Mouse (Mus musculus): ENCODE results near the gene Tyw1. TPM values are rescaled to one million over a fixed set of nuclear protein-coding genes. Genes with fewer than 3 reads are reported as not detected.

Tyw1 gene
- total and polyA plus RNA-seq, 2 experiments from 2014 or later: 17.6 to 20.5 TPM

GRCm38 (mm10) chr5:130263454-130263853 is 8.0 kb downstream of the Tyw1 start:
- Histone ChIP-seq H3K9ac (replicated peaks; ENCODE audit: low read length) (no peak overlapping the region), H3K9me3 (ENCODE audit: low read length) (no peaks in the 10 kb centered on the region), H3K4me2 (ENCODE audit: low read depth, low read length) (no peak overlapping the region), H3K4me1 (ENCODE audit: insufficient read depth, low read length) (no peaks in the 10 kb centered on the region), H3K4me3 (ENCODE audit: low read length) (no peak overlapping the region), H3K27ac (no peak overlapping the region), H3K27me3 (ENCODE audit: insufficient read depth, low read length) (no peaks in the 10 kb centered on the region), H3K36me3 (ENCODE audit: insufficient read depth, low read length) (peaks cover 13% of the 10 kb centered on the region; the same call in 1 of the 2 replicates)
- TF ChIP-seq CTCF (IDR thresholded peaks at IDR 0.05; ENCODE audit: low read depth): peak; percentile 66
- peak; percentile 59 for DNase-seq (ENCODE audit: low spot score)
- 0 out of 2 replicates have a peak, but pooled peaks have one; percentile 27 for ATAC-seq
- WGBS: 72% methylated on average over 11 of the region's 11 CpGs

- 92% methylated on average over 6 of the region's 6 CpGs for WGBS
- no peak for ATAC-seq
- no peaks in the 10 kb centered on the region for H3K9me3 ChIP-seq (ENCODE audit: low read length)
These were observed 9.1 kb downstream of the Tyw1 start for GRCm38 (mm10) chr5:130264433-130265005.

GRCm38 (mm10) chr5:130266651-130267050 is 11.2 kb downstream of the Tyw1 start:
- no peaks in the 10 kb centered on the region for H3K4me1 ChIP-seq (ENCODE audit: insufficient read depth, low read length)
- no peaks in the 10 kb centered on the region for H3K9me3 ChIP-seq (ENCODE audit: low read length)
- H3K9ac ChIP-seq (replicated peaks; ENCODE audit: low read length): no peak overlapping the region
- no peak overlapping the region for H3K27ac ChIP-seq
- H3K36me3 ChIP-seq (ENCODE audit: insufficient read depth, low read length): peaks cover 13% of the 10 kb centered on the region
- peak; percentile 61 for TF ChIP-seq CTCF (IDR thresholded peaks at IDR 0.05; ENCODE audit: low read depth)
- DNase-seq (ENCODE audit: low spot score) (peak; percentile 43), ATAC-seq (no peak)
- H3K4me3 ChIP-seq (ENCODE audit: low read length): no peak overlapping the region
- H3K27me3 ChIP-seq (ENCODE audit: insufficient read depth, low read length): no peaks in the 10 kb centered on the region
- no peak overlapping the region for H3K4me2 ChIP-seq (ENCODE audit: low read depth, low read length)
- 84% methylated on average over 7 of the region's 7 CpGs for WGBS

More at GRCm38 (mm10) chr5:130264433-130265005, 9.1 kb downstream of the Tyw1 start:
- Histone ChIP-seq H3K27ac (no peak overlapping the region), H3K36me3 (ENCODE audit: insufficient read depth, low read length) (peaks cover 13% of the 10 kb centered on the region; the same call in 1 of the 2 replicates), H3K4me3 (ENCODE audit: low read length) (no peak overlapping the region), H3K4me1 (ENCODE audit: insufficient read depth, low read length) (no peaks in the 10 kb centered on the region), H3K4me2 (ENCODE audit: low read depth, low read length) (no peak overlapping the region), H3K27me3 (ENCODE audit: insufficient read depth, low read length) (no peaks in the 10 kb centered on the region), H3K9ac (replicated peaks; ENCODE audit: low read length) (no peak overlapping the region)
- no peak for DNase-seq (ENCODE audit: low spot score)
- TF ChIP-seq CTCF (IDR thresholded peaks at IDR 0.05; ENCODE audit: low read depth): no peak

GRCm38 (mm10) chr5:130267316-130267715 is 11.9 kb downstream of the Tyw1 start:
- H3K36me3 ChIP-seq (ENCODE audit: insufficient read depth, low read length): peaks cover 13% of the 10 kb centered on the region
- H3K27ac ChIP-seq: no peak overlapping the region

GRCm38 (mm10) chr5:130268976-130269375 is 13.6 kb downstream of the Tyw1 start:
- no peak overlapping the region for H3K9ac ChIP-seq (replicated peaks; ENCODE audit: low read length)
- no peak overlapping the region for H3K4me2 ChIP-seq (ENCODE audit: low read depth, low read length)
- H3K9me3 ChIP-seq (ENCODE audit: low read length): no peaks in the 10 kb centered on the region
- no peak for ATAC-seq
- no peak for TF ChIP-seq CTCF (IDR thresholded peaks at IDR 0.05; ENCODE audit: low read depth)
- no peaks in the 10 kb centered on the region for H3K4me1 ChIP-seq (ENCODE audit: insufficient read depth, low read length)
- no peak for DNase-seq (ENCODE audit: low spot score)
- WGBS: 79% methylated on average over 11 of the region's 11 CpGs
- no peak overlapping the region for H3K4me3 ChIP-seq (ENCODE audit: low read length)
- no peaks in the 10 kb centered on the region for H3K27me3 ChIP-seq (ENCODE audit: insufficient read depth, low read length)
- peaks cover 13% of the 10 kb centered on the region for H3K36me3 ChIP-seq (ENCODE audit: insufficient read depth, low read length)
- H3K27ac ChIP-seq: no peak overlapping the region

More at GRCm38 (mm10) chr5:130267316-130267715, 11.9 kb downstream of the Tyw1 start:
- peak; percentile 20 for DNase-seq (ENCODE audit: low spot score)
- WGBS: 82% methylated on average over 1 of the region's 1 CpGs
- Histone ChIP-seq H3K27me3 (ENCODE audit: insufficient read depth, low read length) (no peaks in the 10 kb centered on the region), H3K9ac (replicated peaks; ENCODE audit: low read length) (no peak overlapping the region), H3K9me3 (ENCODE audit: low read length) (no peaks in the 10 kb centered on the region), H3K4me1 (ENCODE audit: insufficient read depth, low read length) (no peaks in the 10 kb centered on the region), H3K4me3 (ENCODE audit: low read length) (no peak overlapping the region), H3K4me2 (ENCODE audit: low read depth, low read length) (no peak overlapping the region)
- TF ChIP-seq CTCF (IDR thresholded peaks at IDR 0.05; ENCODE audit: low read depth): peak; percentile 68
- ATAC-seq: no peak

- TF ChIP-seq CTCF (IDR thresholded peaks at IDR 0.05; ENCODE audit: low read depth): peak; percentile 36; the same call in 1 of the 2 replicates
- no peaks in the 10 kb centered on the region for H3K9me3 ChIP-seq (ENCODE audit: low read length)
- no peak overlapping the region for H3K27ac ChIP-seq
These were observed 16.9 kb downstream of the Tyw1 start for GRCm38 (mm10) chr5:130272344-130272743.

GRCm38 (mm10) chr5:130273046-130273445 is 17.6 kb downstream of the Tyw1 start:
- Histone ChIP-seq H3K4me3 (ENCODE audit: low read length) (no peak overlapping the region), H3K27me3 (ENCODE audit: insufficient read depth, low read length) (no peaks in the 10 kb centered on the region), H3K36me3 (ENCODE audit: insufficient read depth, low read length) (peaks cover 9% of the 10 kb centered on the region), H3K4me1 (ENCODE audit: insufficient read depth, low read length) (no peaks in the 10 kb centered on the region), H3K9ac (replicated peaks; ENCODE audit: low read length) (no peak overlapping the region), H3K27ac (no peak overlapping the region), H3K9me3 (ENCODE audit: low read length) (no peaks in the 10 kb centered on the region), H3K4me2 (ENCODE audit: low read depth, low read length) (no peak overlapping the region)
- WGBS: 87% methylated on average over 6 of the region's 6 CpGs
- no peak for DNase-seq (ENCODE audit: low spot score)
- no peak for ATAC-seq
- no peak for TF ChIP-seq CTCF (IDR thresholded peaks at IDR 0.05; ENCODE audit: low read depth)

More at GRCm38 (mm10) chr5:130272344-130272743, 16.9 kb downstream of the Tyw1 start:
- no peak overlapping the region for H3K4me2 ChIP-seq (ENCODE audit: low read depth, low read length)
- ATAC-seq (no peak), DNase-seq (ENCODE audit: low spot score) (no peak)
- H3K27me3 ChIP-seq (ENCODE audit: insufficient read depth, low read length): no peaks in the 10 kb centered on the region
- H3K9ac ChIP-seq (replicated peaks; ENCODE audit: low read length): no peak overlapping the region
- H3K4me1 ChIP-seq (ENCODE audit: insufficient read depth, low read length): no peaks in the 10 kb centered on the region
- peaks cover 12% of the 10 kb centered on the region for H3K36me3 ChIP-seq (ENCODE audit: insufficient read depth, low read length)
- WGBS: 97% methylated on average over 1 of the region's 1 CpGs
- no peak overlapping the region for H3K4me3 ChIP-seq (ENCODE audit: low read length)

Measured in hindbrain, postnatal 0 days (tissue).